Mouse (Mus musculus) neural tube, embryonic 14.5 days (tissue): ENCODE data around the gene Jazf1. TPM values are rescaled to one million over a fixed set of nuclear protein-coding genes. Genes with fewer than 3 reads are reported as not detected.

Source experiments
- ATAC-seq: fragments of 200-750 bp; cut with Nextera tagmentation; 2 replicates; pipeline ENCODE4 v1.8.0; 2017; ENCODE audit warnings: low read depth, mild to moderate bottlenecking, moderate TSS enrichment, moderate library complexity
- H3K27ac ChIP-seq: fragments of 300-500 bp; sonication (generic); 2 replicates; pipeline ENCODE4 v1.5.1; 2014; ENCODE audit warnings: low read depth, mild to moderate bottlenecking, control low read depth, low read length, moderate library complexity, mixed read lengths
- H3K27me3 ChIP-seq: fragments of 300-500 bp; sonication (generic); 2 replicates; pipeline ENCODE4 v1.6.1; 2014; ENCODE audit warnings: low read length; ENCODE audit not compliant: control insufficient read depth, insufficient read depth
- H3K36me3 ChIP-seq: fragments of 300-500 bp; sonication (generic); 2 replicates; pipeline ENCODE4 v1.6.1; 2014; ENCODE audit warnings: low read length, mixed read lengths; ENCODE audit not compliant: control insufficient read depth, insufficient read depth
- H3K4me1 ChIP-seq: fragments of 300-500 bp; sonication (generic); 2 replicates; pipeline ENCODE4 v1.6.1; 2014; ENCODE audit warnings: low read length; ENCODE audit not compliant: control insufficient read depth, insufficient read depth
- H3K4me2 ChIP-seq: fragments of 300-500 bp; sonication (generic); 2 replicates; pipeline ENCODE4 v1.6.1; 2014; ENCODE audit warnings: mild to moderate bottlenecking, low read depth, low read length, control low read depth
- H3K4me3 ChIP-seq: fragments of 300-500 bp; sonication (generic); 2 replicates; pipeline ENCODE4 v1.5.1; 2014; ENCODE audit warnings: low read depth, low read length, control low read depth, mixed read lengths
- H3K9ac ChIP-seq: fragments of 300-500 bp; sonication (generic); replicated peaks from 2 replicates; pipeline ENCODE4 v1.6.1; 2014; ENCODE audit warnings: low read depth, mild to moderate bottlenecking, control low read depth, low read length, mixed read lengths
- H3K9me3 ChIP-seq: fragments of 300-500 bp; sonication (generic); 2 replicates; pipeline ENCODE4 v1.6.1; 2016; ENCODE audit warnings: low read length; ENCODE audit not compliant: control insufficient read depth
- WGBS: fragments of 180-500 bp; shearing (Covaris S2); extraction: QIAGEN DNeasy Blood & Tissue Kit; methylation state at CpG from one replicate; pipeline ENCODE4 v1.1.7; 2014; 5-methylcytosine and 5-hydroxymethylcytosine counted together
- polyA plus RNA-seq: library from polyadenylated mRNA; unstranded; fragments of >200 nt; fragmentation: Nextera tagmentation; extraction: Ambion mirVana; gene quantifications from 2 replicates; pipeline ENCODE4 v1.2.1, GENCODE M21; 2014

Gene Jazf1
- polyA plus RNA-seq, 1 experiment from 2014 or later: 64.4 TPM

DNA sequence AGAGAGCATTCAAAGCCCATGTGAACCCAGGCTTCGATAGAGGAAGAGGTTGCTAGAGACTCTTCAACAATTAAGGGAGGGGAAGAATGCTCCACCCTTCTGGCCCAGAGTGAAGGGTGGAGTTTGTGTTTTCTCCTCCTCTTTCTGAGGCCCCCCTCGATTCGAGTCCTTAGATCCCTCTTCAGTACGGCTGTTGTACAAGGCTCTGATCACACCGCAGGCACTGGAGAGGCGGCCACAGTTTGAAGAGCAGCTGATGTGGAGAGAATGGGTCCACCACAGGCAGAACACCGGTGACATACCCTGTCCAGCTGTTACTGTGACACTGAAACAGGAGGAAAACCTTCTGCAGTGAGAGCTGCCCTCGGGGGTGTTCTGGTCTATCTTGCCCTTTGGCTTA lies 292.5 kb downstream of the Jazf1 start:
- H3K36me3 ChIP-seq: 0 out of 2 replicates have a peak, but pooled peaks cover 4% of the 10 kb centered on the region
- H3K4me3 ChIP-seq: no peak overlapping the region
- no peaks in the 10 kb centered on the region for H3K4me1 ChIP-seq
- 92% methylated on average over 8 of the region's 8 CpGs for WGBS
- no peak overlapping the region for H3K27ac ChIP-seq
- no peak overlapping the region for H3K9ac ChIP-seq
- no peaks in the 10 kb centered on the region for H3K9me3 ChIP-seq
- H3K4me2 ChIP-seq: no peak overlapping the region
- ATAC-seq: no peak
- no peaks in the 10 kb centered on the region for H3K27me3 ChIP-seq

GRCm38 (mm10) chr6:52775350-52775749 lies 293.1 kb downstream of the Jazf1 start:
- no peak overlapping the region for H3K27ac ChIP-seq
- H3K36me3 ChIP-seq: 0 out of 2 replicates have a peak, but pooled peaks cover 4% of the 10 kb centered on the region
- no peak overlapping the region for H3K4me3 ChIP-seq
- ATAC-seq: no peak
- WGBS: 89% methylated on average over 3 of the region's 3 CpGs
- H3K4me1 ChIP-seq: no peaks in the 10 kb centered on the region
- no peak overlapping the region for H3K4me2 ChIP-seq
- no peaks in the 10 kb centered on the region for H3K9me3 ChIP-seq
- no peak overlapping the region for H3K9ac ChIP-seq
- H3K27me3 ChIP-seq: no peaks in the 10 kb centered on the region

DNA sequence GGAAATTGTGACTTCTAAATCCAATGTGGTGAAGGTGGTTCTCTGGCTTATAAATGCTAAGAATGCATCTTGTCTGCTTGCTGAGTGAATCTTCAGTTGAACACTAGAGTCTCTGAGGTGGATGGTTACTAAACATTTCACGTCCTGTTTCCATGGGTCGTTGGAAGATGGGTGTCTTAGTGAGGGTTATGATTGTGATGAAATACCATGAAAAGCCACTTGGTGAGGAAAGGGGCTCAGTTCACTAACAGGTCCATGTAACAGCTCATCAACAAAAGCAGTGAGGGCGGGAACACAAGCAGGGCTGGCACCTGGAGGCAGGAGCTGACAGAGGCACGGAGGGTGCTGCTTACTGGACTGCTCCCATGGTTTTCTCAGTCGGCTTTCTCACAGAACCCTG lies 295.3 kb downstream of the Jazf1 start:
- no peak overlapping the region for H3K9ac ChIP-seq
- H3K4me3 ChIP-seq: no peak overlapping the region
- H3K4me1 ChIP-seq: no peaks in the 10 kb centered on the region
- H3K4me2 ChIP-seq: no peak overlapping the region
- H3K27me3 ChIP-seq: no peaks in the 10 kb centered on the region
- H3K27ac ChIP-seq: no peak overlapping the region
- H3K36me3 ChIP-seq: peaks cover 7% of the 10 kb centered on the region; the same call in 1 of the 2 replicates
- H3K9me3 ChIP-seq: no peaks in the 10 kb centered on the region
- 84% methylated on average over 5 of the region's 5 CpGs for WGBS
- ATAC-seq: no peak

- Histone ChIP-seq H3K4me3 (no peak overlapping the region), H3K4me1 (no peaks in the 10 kb centered on the region), H3K4me2 (no peak overlapping the region), H3K9me3 (no peaks in the 10 kb centered on the region), H3K36me3 (peaks cover 16% of the 10 kb centered on the region), H3K27me3 (no peaks in the 10 kb centered on the region), H3K9ac (no peak overlapping the region), H3K27ac (no peak overlapping the region)
- no peak for ATAC-seq
- 88% methylated on average over 1 of the region's 1 CpGs for WGBS
These were observed 297.6 kb downstream of the Jazf1 start for GRCm38 (mm10) chr6:52770789-52771188.

DNA sequence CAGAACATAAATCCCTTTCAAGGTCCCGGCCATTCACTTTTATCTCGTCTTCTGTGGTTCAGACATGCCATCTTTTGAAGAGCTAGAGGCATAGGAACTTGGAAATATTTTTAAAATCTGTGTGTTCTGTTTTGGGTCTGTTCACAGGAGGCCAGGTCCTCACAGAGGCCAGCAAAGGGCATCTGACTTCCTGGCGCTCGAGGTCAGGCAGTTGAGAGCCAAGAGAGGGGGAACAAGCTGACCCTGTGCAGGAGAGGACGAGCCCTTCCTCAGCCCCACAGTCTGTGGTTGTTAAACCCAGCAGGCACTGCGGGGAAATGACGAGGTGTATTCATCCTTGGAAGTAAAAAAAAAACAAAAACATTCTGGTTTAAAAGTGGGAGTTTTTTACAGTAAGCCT lies 303.2 kb downstream of the Jazf1 start:
- no peak overlapping the region for H3K4me3 ChIP-seq
- 76% methylated on average over 7 of the region's 7 CpGs for WGBS
- peaks cover 15% of the 10 kb centered on the region for H3K36me3 ChIP-seq
- H3K27me3 ChIP-seq: no peaks in the 10 kb centered on the region
- ATAC-seq: no peak
- H3K27ac ChIP-seq: no peak overlapping the region
- H3K4me1 ChIP-seq: no peaks in the 10 kb centered on the region
- H3K9ac ChIP-seq: no peak overlapping the region
- no peak overlapping the region for H3K4me2 ChIP-seq
- H3K9me3 ChIP-seq: no peaks in the 10 kb centered on the region

DNA sequence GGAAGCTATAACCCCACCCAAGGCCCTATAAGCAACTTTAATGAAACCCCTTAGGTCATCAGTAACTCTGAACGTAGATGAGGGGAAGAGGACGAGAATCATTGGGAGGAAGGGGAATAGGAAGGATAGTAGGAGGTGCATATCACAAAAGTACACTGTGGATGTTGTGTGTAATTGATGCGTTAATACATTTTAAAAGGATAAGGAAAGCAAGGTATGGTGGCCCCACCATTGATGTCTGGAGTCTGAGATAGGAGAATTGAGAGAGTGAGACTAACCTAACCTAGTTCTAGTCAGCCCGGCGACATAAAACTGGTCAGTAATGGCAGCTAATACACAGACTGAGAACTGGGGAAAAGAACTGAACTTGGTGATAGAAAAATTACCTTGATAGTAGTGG lies 315.6 kb downstream of the Jazf1 start:
- no peak for ATAC-seq
- Histone ChIP-seq H3K9ac (no peak overlapping the region), H3K27me3 (no peaks in the 10 kb centered on the region), H3K4me3 (no peak overlapping the region), H3K4me2 (no peak overlapping the region), H3K27ac (no peak overlapping the region), H3K4me1 (no peaks in the 10 kb centered on the region), H3K36me3 (peaks cover 9% of the 10 kb centered on the region), H3K9me3 (no peaks in the 10 kb centered on the region)
- WGBS: 95% methylated on average over 5 of the region's 5 CpGs

GRCm38 (mm10) chr6:52734630-52735029 lies 333.8 kb downstream of the Jazf1 start:
- peaks cover 17% of the 10 kb centered on the region for H3K36me3 ChIP-seq
- no peak overlapping the region for H3K4me2 ChIP-seq
- no peaks in the 10 kb centered on the region for H3K27me3 ChIP-seq
- no peaks in the 10 kb centered on the region for H3K9me3 ChIP-seq
- H3K9ac ChIP-seq: no peak overlapping the region
- 99% methylated on average over 2 of the region's 2 CpGs for WGBS
- H3K4me1 ChIP-seq: no peaks in the 10 kb centered on the region
- ATAC-seq: no peak
- H3K27ac ChIP-seq: no peak overlapping the region
- H3K4me3 ChIP-seq: no peak overlapping the region

- ATAC-seq: no peak
- Histone ChIP-seq H3K9me3 (no peaks in the 10 kb centered on the region), H3K27me3 (no peaks in the 10 kb centered on the region), H3K36me3 (peaks cover 12% of the 10 kb centered on the region; the same call in 1 of the 2 replicates), H3K27ac (no peak overlapping the region), H3K9ac (no peak overlapping the region), H3K4me2 (no peak overlapping the region), H3K4me3 (no peak overlapping the region), H3K4me1 (no peaks in the 10 kb centered on the region)
- 80% methylated on average over 4 of the region's 4 CpGs for whole genome bisulfite sequencing
These were observed 338.1 kb downstream of the Jazf1 start for GRCm38 (mm10) chr6:52730338-52730737.

GRCm38 (mm10) chr6:52724805-52725439 lies 343.5 kb downstream of the Jazf1 start:
- ATAC-seq: no peak
- no peak overlapping the region for H3K4me3 ChIP-seq
- peaks cover 12% of the 10 kb centered on the region; the same call in 1 of the 2 replicates for H3K36me3 ChIP-seq
- H3K9ac ChIP-seq: no peak overlapping the region
- no peak overlapping the region for H3K27ac ChIP-seq
- H3K9me3 ChIP-seq: no peaks in the 10 kb centered on the region
- H3K4me1 ChIP-seq: no peaks in the 10 kb centered on the region
- 63% methylated on average over 8 of the region's 8 CpGs for WGBS
- H3K4me2 ChIP-seq: no peak overlapping the region
- H3K27me3 ChIP-seq: no peaks in the 10 kb centered on the region
